Mouse (Mus musculus) inflammation-experienced regulatory T-cells, adult 6 months (primary cell): ENCODE results near the gene Psme3. TPM values are rescaled to one million over a fixed set of nuclear protein-coding genes. Genes with fewer than 3 reads are reported as not detected.
A peak's percentile ranks its signal among the peaks of the same experiment; 100 is the strongest.

Source experiments
- ATAC-seq: one replicate; pipeline ENCODE4 v1.8.0; 2017
- polyA plus RNA-seq, 3 experiments: library from polyadenylated mRNA; unstranded; fragments of 100-300 nt; shearing (Covaris generic); gene quantifications; one replicate each; pipeline ENCODE4 v1.2.1; 2017

Psme3 gene
- 10 to 100 TPM; 25.8 to 37.6 (median 36.8) TPM for polyA plus RNA-seq

- ATAC-seq, result peak; percentile 77
Measured at GRCm38 (mm10) chr11:101315665-101316500, at the start of gene Psme3. TSS of gene Psme3 (plus strand) at chr11:101316213.

GRCm38 (mm10) chr11:101269577-101270116 lies 46.4 kb upstream of the Psme3 start:
- no peak for ATAC-seq

GRCm38 (mm10) chr11:101272446-101272845 lies 43.6 kb upstream of the Psme3 start:
- no peak for ATAC-seq

GRCm38 (mm10) chr11:101275309-101275708 lies 40.7 kb upstream of the Psme3 start:
- no peak for ATAC-seq

GRCm38 (mm10) chr11:101276319-101277070 lies 39.5 kb upstream of the Psme3 start:
- no peak for ATAC-seq

GRCm38 (mm10) chr11:101277381-101278222 lies 38.4 kb upstream of the Psme3 start:
- no peak for ATAC-seq

- peak; percentile 99 for ATAC-seq
Measured at GRCm38 (mm10) chr11:101278223-101279192, 37.5 kb upstream of the Psme3 start, which contains the start of the genes Cntd1 and Coa3. TSS of gene Cntd1 (plus strand) at chr11:101279012. TSS of gene Coa3 (minus strand) at chr11:101279114.

GRCm38 (mm10) chr11:101279193-101279569 lies 36.8 kb upstream of the Psme3 start:
- ATAC-seq, result no peak

GRCm38 (mm10) chr11:101280837-101281236 lies 35.2 kb upstream of the Psme3 start:
- ATAC-seq, result no peak

GRCm38 (mm10) chr11:101282896-101283295 lies 33.1 kb upstream of the Psme3 start:
- no peak for ATAC-seq

GRCm38 (mm10) chr11:101283805-101284204 lies 32.2 kb upstream of the Psme3 start:
- ATAC-seq, result no peak

- ATAC-seq, result no peak
Measured at GRCm38 (mm10) chr11:101287306-101287705, 28.7 kb upstream of the Psme3 start.

- ATAC-seq, result no peak
Measured at GRCm38 (mm10) chr11:101291231-101291630, 24.8 kb upstream of the Psme3 start.

GRCm38 (mm10) chr11:101295191-101295590 lies 20.8 kb upstream of the Psme3 start:
- no peak for ATAC-seq

- no peak for ATAC-seq
Measured at GRCm38 (mm10) chr11:101300881-101301280, 15.1 kb upstream of the Psme3 start.

- ATAC-seq, result no peak
Measured at GRCm38 (mm10) chr11:101301299-101302003, 14.6 kb upstream of the Psme3 start.

- peak; percentile 96 for ATAC-seq
Measured at GRCm38 (mm10) chr11:101302004-101302798, 13.8 kb upstream of the Psme3 start, which contains the start of gene Becn1. TSS of gene Becn1 (minus strand) at chr11:101302286.

GRCm38 (mm10) chr11:101307744-101308143 lies 8.3 kb upstream of the Psme3 start:
- no peak for ATAC-seq

- ATAC-seq, result no peak
Measured at GRCm38 (mm10) chr11:101311083-101311482, 4.9 kb upstream of the Psme3 start.
